ENCODE assay signal across 14 mouse cellular contexts in genomic region chr2:181180898-181181297, GRCm38 (mm10). TPM values are rescaled to one million over a fixed set of nuclear protein-coding genes. Genes with fewer than 3 reads are reported as not detected.
"Had no signal": no experiment of that assay in that cellular context is flagged by ENCODE, and none has a peak within 500 bp of the region (broad histone marks: within the 10 kb centered on the region; RNA-seq: fewer than 3 reads in every experiment).

No protein-coding gene starts in this region.

- DNase-seq: lung, adult 18-20 months; lung, embryonic 14.5 days; lung, postnatal 10 days; lung, postnatal 4 days; midbrain, embryonic 14.5 days; retina, postnatal 1 day; right cerebral cortex, postnatal 14 days; right cerebral cortex, postnatal 4 days; spleen, adult 18-20 months; thymus, adult 18-20 months; thymus, postnatal 14 days; thymus, postnatal 36 days had no signal

RNA-seq across cellular contexts. Expression of gene Ptk6, which starts 21.7 kb away (rescaled TPM):
- total RNA-seq: megakaryocyte, adult 5-6 weeks; megakaryocyte-erythroid progenitor cell, adult 5-6 weeks had no signal

RNA-seq across cellular contexts. Expression of gene Eef1a2, which starts 24.1 kb away (rescaled TPM):
- total RNA-seq: megakaryocyte, adult 5-6 weeks; megakaryocyte-erythroid progenitor cell, adult 5-6 weeks had no signal

RNA-seq across cellular contexts. Expression of gene Srms, which starts 32.1 kb away (rescaled TPM):
- total RNA-seq: megakaryocyte, adult 5-6 weeks; megakaryocyte-erythroid progenitor cell, adult 5-6 weeks had no signal

RNA-seq across cellular contexts. Expression of gene Fndc11, which starts 38.9 kb away (rescaled TPM):
- total RNA-seq: megakaryocyte, adult 5-6 weeks; megakaryocyte-erythroid progenitor cell, adult 5-6 weeks had no signal
